Mouse (Mus musculus): ENCODE results near the gene Gm9507.
"Not testable (repeated sequence)": the region's sequence is repeated elsewhere in the genome, so short reads cannot be mapped to it uniquely, and the experiment has no call there.

Gene Gm9507

GRCm38 (mm10) chr10:77811743-77812142, at the start of gene Gm9507:
Gene Gm9507, minus strand, starts transcription at chr10:77811843.
- DNase-seq, result no peak

GRCm38 (mm10) chr10:77852559-77852958, 40.9 kb upstream of the Gm9507 start, which contains the start of gene Gm10318:
Gene Gm10318, plus strand, starts transcription at chr10:77852859.
- no peak for DNase-seq

DNA sequence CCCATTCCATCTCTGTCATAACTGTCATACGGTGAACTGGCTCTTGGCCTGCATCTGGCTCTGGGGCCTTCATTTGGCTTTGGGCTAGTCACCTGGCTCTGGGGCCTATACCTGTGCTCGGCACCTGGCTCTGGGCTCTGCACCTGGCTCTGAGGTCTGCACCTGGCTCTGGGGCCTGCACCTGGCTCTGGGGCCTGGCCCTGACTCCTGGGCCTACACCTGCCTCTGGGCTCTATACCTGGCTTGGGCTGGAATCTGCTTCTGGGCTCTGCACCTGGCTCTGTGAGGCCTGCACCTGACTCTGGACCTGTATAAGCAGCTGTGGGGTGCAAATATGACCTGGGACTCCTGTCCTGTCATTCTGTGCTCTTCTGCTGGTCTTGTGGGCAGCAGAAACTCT, 35.9 kb upstream of the Gm9507 start:
- no peak for DNase-seq

DNA sequence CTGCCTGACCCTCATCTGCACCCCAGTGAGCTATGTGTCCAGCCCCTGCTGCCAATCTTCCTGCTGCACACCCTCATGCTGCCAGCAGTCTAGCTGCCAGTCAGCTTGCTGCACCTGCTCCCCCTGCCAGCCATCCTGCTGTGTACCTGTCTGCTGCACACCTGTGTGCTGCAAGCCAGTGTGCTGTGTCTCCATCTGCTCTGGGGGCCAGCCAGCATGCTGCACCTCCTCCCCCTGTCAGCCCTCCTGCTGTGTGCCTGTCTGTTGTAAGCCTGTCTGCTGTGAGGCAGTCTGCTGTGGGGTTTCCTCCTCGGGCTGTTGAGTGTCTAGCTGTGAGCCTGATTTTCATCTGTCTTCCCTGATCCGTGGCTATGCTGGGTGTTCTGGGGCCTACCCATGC, 35.3 kb upstream of the Gm9507 start:
- no peak for DNase-seq

GRCm38 (mm10) chr10:77846503-77846902, 34.9 kb upstream of the Gm9507 start, which contains the start of gene Gm36176:
Gene Gm36176, plus strand, starts transcription at chr10:77846803.
- DNase-seq, result no peak

GRCm38 (mm10) chr10:77839006-77839405, 27.4 kb upstream of the Gm9507 start:
- DNase-seq, result no peak

- DNase-seq, result no peak
These were observed 24.0 kb upstream of the Gm9507 start, which contains the start of gene Krtap10-10 for GRCm38 (mm10) chr10:77835647-77836046. Gene Krtap10-10, plus strand, starts transcription at chr10:77835947.

- no peak for DNase-seq
These were observed 15.3 kb upstream of the Gm9507 start, which contains the start of gene Krtap10-4 for GRCm38 (mm10) chr10:77826951-77827350. Gene Krtap10-4, minus strand, starts transcription at chr10:77827095.

DNA sequence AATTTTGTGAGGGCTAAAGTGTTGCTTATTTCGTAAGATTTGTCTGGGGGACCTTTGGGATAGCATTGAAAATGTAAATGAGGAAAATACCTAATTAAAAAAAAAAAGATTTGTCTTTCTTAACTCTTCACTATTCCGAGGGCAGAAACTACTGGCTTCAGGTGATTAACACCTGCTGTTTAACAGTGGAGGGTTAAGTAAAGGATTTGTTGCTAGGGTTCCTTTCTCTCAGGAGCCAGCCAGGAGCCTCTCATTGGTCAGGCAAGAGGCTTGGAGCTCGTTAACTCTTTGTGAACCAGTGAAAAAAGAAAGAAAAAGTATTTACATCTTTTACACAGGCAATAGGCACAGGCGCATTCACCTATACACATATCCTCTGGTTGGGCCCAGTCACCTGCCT, 7.6 kb upstream of the Gm9507 start:
- DNase-seq, result no peak

- no peak for DNase-seq
These were observed 6.9 kb upstream of the Gm9507 start for GRCm38 (mm10) chr10:77818523-77818922.

GRCm38 (mm10) chr10:77815514-77815913, 3.9 kb upstream of the Gm9507 start:
- peak; percentile 26 to 38 for DNase-seq

DNA sequence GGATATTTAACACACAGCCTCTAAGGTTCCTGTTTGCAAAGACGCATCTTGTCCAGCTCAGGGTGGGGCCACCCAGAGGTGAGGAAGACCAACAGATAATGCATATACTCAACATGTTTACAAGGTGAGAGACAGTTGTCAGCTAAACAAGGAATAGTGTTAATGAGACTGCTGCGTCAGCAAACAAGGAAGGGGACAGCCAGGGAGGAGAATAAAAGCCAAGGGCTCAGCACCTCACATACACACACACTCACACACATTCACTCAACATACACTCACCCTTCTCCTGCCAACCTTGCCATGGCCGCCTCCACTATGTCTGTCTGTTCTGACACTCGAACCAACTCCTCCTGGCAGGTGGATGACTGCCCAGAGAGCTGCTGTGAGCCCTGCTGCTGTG, 2.7 kb upstream of the Gm9507 start, which contains the start of gene Gm2696:
Gene Gm2696, plus strand, starts transcription at position 301 of the 400 bp plus-strand sequence.
- DNase-seq, result no peak

DNA sequence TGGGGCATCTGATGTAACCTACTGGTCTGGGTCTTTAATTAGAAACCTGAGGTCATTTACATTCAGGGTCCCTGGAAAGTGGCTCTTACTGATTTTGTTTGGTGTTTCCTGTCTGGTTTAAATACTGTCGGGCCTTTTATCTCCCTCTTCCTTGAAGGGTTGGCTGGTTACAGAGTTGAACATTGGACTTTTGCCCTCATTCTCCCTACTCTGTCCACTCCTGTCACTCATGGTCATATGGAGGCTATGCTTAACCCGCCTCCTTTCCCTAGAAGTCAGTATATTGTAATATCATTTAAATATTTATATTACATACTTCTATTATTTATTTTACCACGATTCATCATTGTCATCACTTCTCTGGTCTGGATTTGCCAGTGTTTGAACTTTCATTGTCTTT, 7.5 kb downstream of the Gm9507 start:
- no peak for DNase-seq

GRCm38 (mm10) chr10:77798921-77799508, 12.6 kb downstream of the Gm9507 start, which contains the start of gene Gm19668:
Gene Gm19668, minus strand, starts transcription at chr10:77799133.
- DNase-seq, result no peak

DNA sequence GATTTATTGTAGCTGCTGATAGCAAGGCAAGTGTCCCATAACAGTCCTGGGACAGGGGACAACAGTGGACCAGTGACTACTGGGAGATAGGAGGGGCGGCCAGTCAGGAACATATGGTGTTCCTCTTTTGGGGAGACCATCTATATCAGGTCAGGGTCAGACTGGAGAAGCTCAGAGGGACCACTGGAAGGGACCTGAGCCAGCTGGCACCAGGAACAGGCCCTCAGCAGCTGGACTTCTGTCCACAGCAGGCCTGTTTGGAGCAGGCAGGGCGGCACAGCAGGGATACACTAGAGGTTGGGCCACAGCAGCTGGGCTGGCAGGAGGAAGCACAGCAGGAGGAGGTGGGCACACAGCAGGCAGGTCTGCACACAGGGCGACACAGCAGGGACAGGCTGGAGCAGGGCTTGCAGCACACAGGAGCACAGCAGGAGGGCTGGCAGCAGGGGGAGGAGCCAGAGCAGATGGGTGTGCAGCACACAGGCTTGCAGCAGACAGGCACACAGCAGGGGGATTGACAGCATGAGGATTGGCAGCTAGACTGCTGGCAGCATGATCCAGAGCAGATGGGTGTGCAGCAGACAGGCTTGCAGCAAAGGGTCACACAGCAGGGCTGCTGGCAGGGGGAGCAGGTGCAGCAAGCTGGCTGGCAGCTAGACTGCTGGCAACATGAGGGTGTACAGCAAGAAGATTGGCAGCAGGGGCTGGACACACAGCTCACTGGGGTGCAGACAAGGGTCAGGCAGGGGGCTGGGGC, 13.3 kb downstream of the Gm9507 start:
- DNase-seq, result not testable (repeated sequence)

DNA sequence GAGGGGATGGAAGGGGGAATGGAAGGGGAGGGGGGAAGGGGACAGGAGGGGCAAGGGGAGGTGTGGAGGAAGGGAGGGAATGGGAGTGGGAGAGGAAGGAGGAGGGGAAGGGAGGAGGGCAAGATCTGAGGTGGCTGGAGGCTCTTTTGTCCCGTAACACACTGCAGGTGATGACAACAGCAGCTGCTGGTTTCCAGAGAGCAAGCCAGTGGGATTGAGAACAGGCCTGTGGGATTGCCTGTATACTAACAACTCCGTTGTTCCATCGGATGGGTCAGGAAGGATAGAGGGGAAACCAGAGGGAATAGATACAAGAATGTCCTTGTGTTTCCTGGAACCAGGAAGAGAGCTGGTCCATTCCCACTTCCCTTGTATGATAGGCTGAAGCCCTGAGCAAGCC, 14.0 kb downstream of the Gm9507 start:
- DNase-seq, result no peak

DNA sequence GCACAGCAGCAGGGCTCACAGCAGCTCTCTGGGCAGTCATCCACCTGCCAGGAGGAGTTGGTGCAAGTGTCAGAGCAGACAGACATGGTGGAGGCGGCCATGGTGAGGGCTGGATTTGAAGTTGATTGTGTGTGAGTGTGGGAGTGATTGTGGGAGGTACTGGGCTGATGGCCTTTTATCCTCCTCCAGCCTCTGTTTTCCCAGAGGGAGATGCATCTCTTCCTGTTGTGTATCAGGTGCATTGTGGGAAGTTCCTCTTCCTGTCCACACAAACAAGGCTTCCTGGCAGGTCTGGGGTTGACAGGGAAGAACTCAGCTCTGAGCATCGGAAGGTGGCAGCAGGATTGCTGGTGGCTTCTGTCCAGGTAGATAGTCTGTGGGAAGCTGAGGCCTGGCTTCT, 16.7 kb downstream of the Gm9507 start, which contains the start of gene Gm9639:
Gene Gm9639, minus strand, starts transcription at position 101 of the 400 bp plus-strand sequence.
- DNase-seq, result no peak

GRCm38 (mm10) chr10:77788621-77789020, 23.0 kb downstream of the Gm9507 start:
- DNase-seq, result no peak

GRCm38 (mm10) chr10:77787876-77788275, 23.8 kb downstream of the Gm9507 start, which contains the start of gene Gm7137:
Gene Gm7137, minus strand, starts transcription at chr10:77788200.
- not testable (repeated sequence) for DNase-seq

DNA sequence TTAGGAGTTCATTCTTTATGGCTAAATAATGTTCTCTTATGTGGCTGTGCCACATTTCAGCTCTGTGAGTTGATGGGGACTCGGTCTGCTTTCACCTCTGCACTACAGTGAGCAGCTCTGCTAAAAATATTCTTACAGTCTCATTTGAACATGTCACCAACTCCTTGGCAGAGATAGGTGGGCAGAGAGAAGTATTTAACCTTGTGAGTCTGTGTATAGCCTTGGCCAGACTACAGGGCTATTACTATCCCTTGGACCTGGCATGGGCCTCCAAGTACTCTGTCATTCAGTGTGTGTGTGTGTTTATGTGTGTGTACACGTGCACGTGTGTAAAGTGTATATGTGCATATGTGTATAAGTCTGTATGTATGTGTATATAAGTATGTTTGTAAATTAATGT, 28.2 kb downstream of the Gm9507 start:
- DNase-seq, result not testable (repeated sequence)

DNA sequence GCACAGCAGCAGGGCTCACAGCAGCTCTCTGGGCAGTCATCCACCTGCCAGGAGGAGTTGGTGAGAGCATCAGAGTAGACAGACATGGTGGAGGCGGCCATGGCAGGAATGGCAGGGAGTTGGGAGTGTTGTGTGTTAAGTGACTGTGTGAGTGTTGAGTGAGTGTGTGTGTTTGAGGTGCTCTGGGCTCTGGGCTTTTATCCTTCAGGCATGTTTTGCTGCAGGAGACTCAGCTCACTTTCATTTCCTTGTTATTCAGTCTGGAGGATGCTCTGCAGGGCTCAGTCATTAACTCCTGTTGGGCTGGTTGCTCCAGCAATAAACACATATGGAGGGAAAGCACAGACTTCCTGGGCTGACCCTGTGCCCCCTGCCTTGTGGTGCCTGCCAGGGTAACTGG, 29.2 kb downstream of the Gm9507 start, which contains the start of gene Gm3250:
Gene Gm3250, minus strand, starts transcription at position 101 of the 400 bp plus-strand sequence.
- DNase-seq, result not testable (repeated sequence)

- DNase-seq, result not testable (repeated sequence)
These were observed 34.8 kb downstream of the Gm9507 start, which contains the start of gene Gm7138 for GRCm38 (mm10) chr10:77776844-77777243. Gene Gm7138, minus strand, starts transcription at chr10:77776944.

- DNase-seq, result not testable (repeated sequence)
These were observed 39.5 kb downstream of the Gm9507 start for GRCm38 (mm10) chr10:77772142-77772541.
